Mouse (Mus musculus) megakaryocyte, embryonic 14.5 days (primary cell): ENCODE data around the gene C1rl. TPM values are rescaled to one million over a fixed set of nuclear protein-coding genes. Genes with fewer than 3 reads are reported as not detected.
"Not testable (repeated sequence)": the region's sequence is repeated elsewhere in the genome, so short reads cannot be mapped to it uniquely, and the experiment has no call there.

Experiments
- H3K27me3 ChIP-seq: replicated peaks from 2 replicates; pipeline ENCODE3; 2012; ENCODE audit warnings: inconsistent platforms
- H3K36me3 ChIP-seq: replicated peaks from 2 replicates; pipeline ENCODE3; 2012; ENCODE audit warnings: low read length, inconsistent platforms, mixed read lengths
- H3K4me1 ChIP-seq: 2 replicates; pipeline ENCODE4 v1.6.1; 2012; ENCODE audit warnings: inconsistent platforms
- H3K4me3 ChIP-seq: replicated peaks from 2 replicates; pipeline ENCODE3; 2012; ENCODE audit warnings: moderate library complexity, mild to moderate bottlenecking, inconsistent platforms
- H3K9me3 ChIP-seq: 2 replicates; pipeline ENCODE4 v1.6.1; 2012; ENCODE audit warnings: inconsistent platforms
- FLI1 ChIP-seq: IDR thresholded peaks from 2 replicates; pipeline ENCODE4 v1.6.1; 2012; ENCODE audit warnings: low read length, inconsistent platforms, mixed read lengths
- GATA1 ChIP-seq: IDR thresholded peaks from 3 replicates; pipeline ENCODE4 v1.6.1; 2012; ENCODE audit warnings: mixed read lengths, low read length, inconsistent platforms, borderline replicate concordance
- polyA plus RNA-seq: library from polyadenylated mRNA; stranded (reverse); fragments of >175 nt; gene quantifications from 2 replicates; pipeline ENCODE4 v1.2.3, GENCODE M21; 2012; ENCODE audit warnings: low replicate concordance; ENCODE audit not compliant: insufficient read depth

C1rl gene
- polyA plus RNA-seq, 1 experiment = 0.96 TPM

DNA sequence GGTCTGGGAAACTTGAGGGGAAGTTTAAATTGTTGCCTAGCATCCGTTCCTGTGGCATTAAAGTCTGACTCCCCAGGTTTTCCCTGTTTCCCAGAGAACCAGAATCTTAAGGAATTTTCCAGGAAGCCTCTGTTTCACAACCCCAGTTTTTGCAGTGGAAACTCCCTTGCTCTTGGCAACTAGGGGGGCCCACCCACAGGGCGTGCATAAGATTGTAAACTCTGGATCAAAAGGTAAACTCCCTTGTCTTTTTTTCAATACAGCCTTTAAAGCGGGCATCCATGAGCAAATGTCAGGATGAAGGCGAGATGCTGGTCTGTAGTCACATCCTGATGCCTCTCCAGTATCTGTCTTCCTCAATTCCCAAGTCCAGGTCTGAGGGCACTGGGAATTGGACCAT lies 8.6 kb downstream of the C1rl start:
- peaks cover 12% of the 10 kb centered on the region for H3K4me1 ChIP-seq
- no peaks in the 10 kb centered on the region for H3K36me3 ChIP-seq
- no peak overlapping the region for H3K4me3 ChIP-seq
- no peaks in the 10 kb centered on the region for H3K9me3 ChIP-seq
- H3K27me3 ChIP-seq = no peaks in the 10 kb centered on the region
- TF ChIP-seq FLI1 = no peak
- no peak for TF ChIP-seq GATA1

DNA sequence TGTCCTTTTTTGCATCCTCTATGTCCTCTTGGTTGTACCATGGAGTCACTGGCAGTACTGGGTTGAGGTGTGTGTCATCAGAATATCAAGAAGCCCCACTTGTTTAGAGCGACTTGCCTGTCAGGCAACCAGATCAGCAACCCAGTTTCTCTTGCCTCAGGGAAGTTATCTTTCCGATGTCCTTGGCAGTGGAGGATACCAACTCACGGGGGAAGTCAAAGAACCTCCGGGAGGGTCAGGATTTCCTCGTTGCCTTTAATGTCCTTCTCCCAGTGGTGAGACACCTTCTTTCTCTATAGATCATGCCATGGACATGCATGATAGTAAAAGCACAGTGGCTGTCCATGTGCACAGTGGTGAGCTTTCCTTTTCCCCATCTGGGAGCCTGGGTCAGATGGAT lies 9.1 kb downstream of the C1rl start:
- TF ChIP-seq FLI1 (no peak), GATA1 (no peak)
- Histone ChIP-seq H3K9me3 (no peaks in the 10 kb centered on the region), H3K36me3 (no peaks in the 10 kb centered on the region), H3K4me1 (peaks cover 12% of the 10 kb centered on the region), H3K4me3 (no peak overlapping the region), H3K27me3 (no peaks in the 10 kb centered on the region)

- H3K36me3 ChIP-seq = no peaks in the 10 kb centered on the region
- peaks cover 6% of the 10 kb centered on the region for H3K27me3 ChIP-seq
- H3K9me3 ChIP-seq = no peaks in the 10 kb centered on the region
- H3K4me1 ChIP-seq = peaks cover 5% of the 10 kb centered on the region
- no peak overlapping the region for H3K4me3 ChIP-seq
- no peak for TF ChIP-seq FLI1
- no peak for TF ChIP-seq GATA1
Observed at GRCm38 (mm10) chr6:124505028-124505427, 12.1 kb downstream of the C1rl start.

DNA sequence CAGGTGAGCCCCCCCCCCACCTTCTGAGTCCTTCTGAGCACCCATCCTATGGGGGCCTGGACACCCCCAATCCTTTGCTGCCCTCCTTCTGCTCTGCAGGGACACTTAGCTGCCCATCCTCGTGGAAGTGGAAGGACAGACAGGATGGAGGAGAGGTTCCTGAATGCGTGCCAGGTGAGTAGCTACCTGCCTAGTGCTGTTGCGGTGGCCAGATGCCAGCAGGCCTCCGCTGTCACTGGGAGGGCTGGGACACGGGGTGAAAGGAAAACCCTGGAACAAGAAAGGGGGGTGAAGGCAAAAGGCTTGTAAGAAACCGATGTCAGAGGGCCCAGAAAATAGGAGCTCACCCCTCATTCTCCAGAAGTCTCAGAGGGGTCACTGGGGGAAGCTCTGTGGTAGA lies 14.1 kb downstream of the C1rl start:
- TF ChIP-seq GATA1 = no peak
- Histone ChIP-seq H3K4me1 (peaks cover 6% of the 10 kb centered on the region), H3K9me3 (no peaks in the 10 kb centered on the region), H3K4me3 (no peak overlapping the region), H3K36me3 (no peaks in the 10 kb centered on the region), H3K27me3 (peaks cover 6% of the 10 kb centered on the region)

DNA sequence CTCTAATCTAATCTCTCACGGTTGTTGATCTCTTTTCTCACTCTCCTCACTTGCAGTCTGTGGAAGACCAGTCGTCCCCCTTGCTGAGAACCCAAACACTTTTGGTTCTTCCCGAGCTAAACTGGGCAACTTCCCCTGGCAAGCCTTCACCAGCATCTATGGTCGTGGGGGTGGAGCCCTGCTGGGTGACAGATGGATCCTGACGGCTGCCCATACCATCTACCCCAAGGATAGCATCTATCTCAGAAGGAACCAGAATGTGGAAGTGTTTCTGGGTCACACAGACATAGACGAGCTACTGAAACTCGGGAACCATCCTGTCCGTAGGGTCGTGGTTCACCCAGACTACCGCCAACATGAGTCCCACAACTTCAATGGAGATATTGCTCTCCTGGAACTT lies 15.4 kb downstream of the C1rl start:
- no peak for TF ChIP-seq FLI1
- no peak for TF ChIP-seq GATA1
- Histone ChIP-seq H3K9me3 (no peaks in the 10 kb centered on the region), H3K4me1 (peaks cover 14% of the 10 kb centered on the region), H3K27me3 (peaks cover 6% of the 10 kb centered on the region), H3K36me3 (no peaks in the 10 kb centered on the region), H3K4me3 (no peak overlapping the region)

- not testable (repeated sequence) for H3K27me3 ChIP-seq, H3K36me3 ChIP-seq, H3K9me3 ChIP-seq, H3K4me3 ChIP-seq
- H3K4me1 ChIP-seq = peaks cover 14% of the 10 kb centered on the region
Observed at GRCm38 (mm10) chr6:124509192-124509591, 16.3 kb downstream of the C1rl start.

- no peak for TF ChIP-seq FLI1
- no peak for TF ChIP-seq GATA1
- peaks cover 9% of the 10 kb centered on the region for H3K4me1 ChIP-seq
- H3K27me3 ChIP-seq = peaks cover 6% of the 10 kb centered on the region
- H3K36me3 ChIP-seq = no peaks in the 10 kb centered on the region
- H3K4me3 ChIP-seq = no peak overlapping the region
- no peaks in the 10 kb centered on the region for H3K9me3 ChIP-seq
Observed at GRCm38 (mm10) chr6:124511936-124512335, 19.0 kb downstream of the C1rl start.

DNA sequence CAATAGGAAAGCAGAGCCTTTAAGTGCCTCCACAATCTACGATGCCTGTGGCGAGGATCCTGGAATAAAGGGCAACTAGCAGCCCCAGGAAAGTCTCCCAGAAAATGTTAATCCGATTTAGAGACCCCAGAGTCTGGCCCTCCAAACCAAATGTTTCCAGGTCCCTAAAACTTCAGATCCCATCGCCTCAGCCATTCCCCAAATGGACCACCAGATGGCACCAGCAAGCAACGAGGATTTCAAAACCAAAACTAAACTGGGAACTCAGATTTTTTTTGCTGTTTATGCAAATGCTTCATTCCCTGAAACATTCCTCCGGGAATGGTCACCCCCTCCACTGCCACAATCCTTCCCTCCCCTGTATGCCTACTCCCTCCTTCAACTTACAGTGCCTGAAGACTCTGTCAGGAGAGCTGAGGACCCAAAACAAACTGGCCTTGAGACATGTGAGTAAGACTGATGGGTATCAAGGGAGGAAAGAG lies 19.5 kb downstream of the C1rl start, which contains the start of gene C1ra:
Gene C1ra, plus strand, starts transcription at position 51 of the 482 bp plus-strand sequence.
- peaks cover 6% of the 10 kb centered on the region for H3K27me3 ChIP-seq
- no peaks in the 10 kb centered on the region for H3K36me3 ChIP-seq
- H3K4me1 ChIP-seq = peaks cover 9% of the 10 kb centered on the region
- no peak for TF ChIP-seq GATA1
- TF ChIP-seq FLI1 = no peak
- peak within 1 kb of the TSS; percentile 86 for H3K4me3 ChIP-seq
- no peaks in the 10 kb centered on the region for H3K9me3 ChIP-seq

DNA sequence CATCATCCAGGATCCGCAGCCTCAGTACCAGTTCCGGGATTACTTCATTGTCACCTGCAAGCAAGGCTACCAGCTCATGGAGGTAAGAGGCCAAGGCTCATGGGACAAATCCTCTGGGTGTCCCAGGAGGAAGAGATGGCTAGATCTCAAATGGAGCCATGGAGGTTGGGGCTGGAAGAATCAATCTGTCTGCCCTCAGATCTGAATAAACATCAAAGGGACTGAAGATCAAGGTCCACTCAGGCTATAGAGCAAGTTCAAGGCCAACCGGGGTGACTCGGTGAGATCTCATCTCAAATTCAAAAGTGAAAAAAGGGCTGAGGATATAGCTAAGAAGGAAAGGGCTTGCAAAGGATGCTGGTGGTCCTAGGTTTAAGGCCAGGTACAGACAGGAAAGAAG lies 24.8 kb downstream of the C1rl start:
- H3K36me3 ChIP-seq, H3K9me3 ChIP-seq, H3K4me1 ChIP-seq, H3K27me3 ChIP-seq, H3K4me3 ChIP-seq: not testable (repeated sequence)

GRCm38 (mm10) chr6:124522082-124522481 lies 29.2 kb downstream of the C1rl start:
- H3K27me3 ChIP-seq, H3K4me1 ChIP-seq, H3K9me3 ChIP-seq, H3K4me3 ChIP-seq, H3K36me3 ChIP-seq: not testable (repeated sequence)

DNA sequence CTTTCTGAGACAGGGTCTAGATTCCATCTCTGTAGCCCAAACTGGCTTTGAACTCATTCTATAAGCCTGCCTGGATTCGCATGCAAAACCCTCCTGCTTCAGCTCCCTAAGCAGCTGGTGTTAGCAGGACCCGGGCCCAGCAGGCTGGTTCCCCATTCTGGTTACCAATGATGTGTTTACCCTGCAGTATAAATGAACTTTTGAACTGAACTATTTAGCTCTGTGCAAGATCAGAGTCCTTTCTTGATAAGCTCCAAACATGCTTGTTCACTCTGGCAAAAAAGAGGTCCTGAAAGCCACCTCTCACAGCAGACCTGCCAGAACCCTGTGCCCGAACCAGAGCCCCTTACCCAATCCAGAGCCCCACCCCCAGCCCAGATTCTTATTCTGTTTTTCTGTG lies 35.0 kb downstream of the C1rl start:
- Histone ChIP-seq H3K4me1 (no peaks in the 10 kb centered on the region), H3K27me3 (peaks cover 5% of the 10 kb centered on the region), H3K36me3 (no peaks in the 10 kb centered on the region), H3K4me3 (no peak overlapping the region), H3K9me3 (no peaks in the 10 kb centered on the region)
- TF ChIP-seq FLI1 (no peak), GATA1 (no peak)
